Mouse (Mus musculus): ENCODE results near the gene Ccl21a.
"Not testable (repeated sequence)": the region's sequence is repeated elsewhere in the genome, so short reads cannot be mapped to it uniquely, and the experiment has no call there.

Gene Ccl21a

DNA sequence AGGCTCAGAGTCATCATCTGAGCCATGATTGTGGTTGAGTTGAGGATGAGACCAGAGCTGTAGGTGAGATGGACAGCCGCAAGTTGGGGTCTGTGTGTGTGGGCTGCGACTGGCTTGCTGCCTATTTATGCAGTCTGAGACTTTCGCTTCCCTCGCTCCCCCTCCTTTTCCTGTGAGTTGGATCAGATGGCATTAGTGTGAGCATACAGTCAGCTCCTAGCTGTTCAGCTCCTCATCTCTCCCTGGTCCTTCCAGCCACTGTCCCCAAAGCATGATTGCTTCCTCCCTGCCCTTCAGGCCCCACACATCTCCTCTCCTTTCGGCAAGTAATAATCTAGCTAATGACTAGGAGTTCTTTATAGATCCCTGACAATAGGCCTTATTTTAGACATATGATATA, at the start of gene Ccl21a:
Ccl21a (minus strand) TSS at position 101 of the 400 bp plus-strand sequence.
- DNase-seq (ENCODE audit: extremely low spot score): not testable (repeated sequence)

DNA sequence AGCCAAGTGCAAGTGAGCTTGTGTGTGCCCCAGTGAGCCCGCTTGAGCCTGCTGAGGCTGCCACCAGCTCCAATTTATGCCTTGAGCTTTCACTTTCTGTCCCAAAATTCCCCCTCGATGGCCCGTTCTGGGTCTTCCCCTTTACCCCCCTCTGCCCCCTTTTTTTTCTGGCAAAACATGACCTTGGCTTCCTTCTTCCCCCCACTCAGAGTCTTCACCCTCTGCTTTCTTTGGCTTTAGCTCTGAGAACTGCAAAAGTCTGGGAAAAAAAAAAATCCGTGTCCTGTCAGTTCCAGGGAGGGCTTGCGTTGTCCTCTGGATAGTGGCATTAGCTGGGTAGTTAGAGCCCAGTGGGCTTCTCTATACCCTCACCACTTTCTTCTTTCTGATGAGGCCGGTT, 17.3 kb downstream of the Ccl21a start, which contains the start of gene Ccl19:
Ccl19 (minus strand) TSS at position 101 of the 400 bp plus-strand sequence.
- not testable (repeated sequence) for DNase-seq (ENCODE audit: extremely low spot score)

DNA sequence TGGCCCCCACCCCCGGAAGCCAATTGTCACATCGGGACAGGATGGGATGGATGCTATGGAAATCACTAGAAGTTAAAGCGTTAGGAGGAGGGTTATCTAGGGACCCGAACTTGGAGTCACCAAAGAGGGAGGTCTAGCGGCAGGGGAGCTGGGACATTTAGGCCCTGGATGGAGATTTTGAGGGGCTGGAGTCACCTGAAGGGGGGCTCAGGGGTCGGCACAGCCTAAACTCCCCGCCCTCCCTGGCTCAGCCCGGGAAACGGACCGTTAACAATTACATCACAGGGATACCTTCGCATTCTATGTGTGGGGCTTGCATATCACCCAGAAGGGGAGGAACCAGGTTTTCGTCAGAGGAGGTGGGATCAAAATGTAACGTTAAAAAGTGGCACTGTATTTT, 38.5 kb downstream of the Ccl21a start, which contains the start of gene 4930578G10Rik:
4930578G10Rik (plus strand) TSS at position 301 of the 400 bp plus-strand sequence.
- not testable (repeated sequence) for DNase-seq (ENCODE audit: extremely low spot score)
